Mouse (Mus musculus) urinary bladder, postnatal 4 days (tissue): ENCODE measurements around the gene Gm20388.
A peak's percentile ranks its signal among the peaks of the same experiment; 100 is the strongest.
"Not testable (repeated sequence)": the region's sequence is repeated elsewhere in the genome, so short reads cannot be mapped to it uniquely, and the experiment has no call there.

Experiments
- DNase-seq, 2 experiments: peaks; one replicate each; pipeline ENCODE4 v3.0.0; 2021 to 2022; ENCODE audit warnings: low spot score in 2 of 2

Gm20388 gene

GRCm38 (mm10) chr8:122301866-122302265, 2391.2 kb downstream of the Gm20388 start:
- no peak for DNase-seq

DNA sequence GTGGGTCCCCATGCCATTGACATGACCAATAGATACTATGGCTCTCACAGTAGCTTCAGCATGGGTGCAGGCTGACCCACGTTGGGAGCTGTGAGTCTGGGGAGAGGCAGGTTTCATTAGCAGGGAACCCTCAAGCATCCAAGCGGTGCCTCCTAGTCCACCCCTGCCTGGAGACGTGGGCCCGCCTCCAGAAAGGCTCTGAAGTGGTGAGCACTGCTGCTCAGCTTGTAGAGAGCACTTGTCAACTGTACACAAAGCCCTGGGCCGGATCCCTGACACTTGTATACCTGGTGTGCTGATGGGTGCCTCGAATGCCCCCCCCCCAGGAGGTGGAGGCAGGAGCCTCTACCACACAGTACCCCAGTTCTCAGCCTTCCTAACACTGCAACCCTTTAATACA, 2392.8 kb downstream of the Gm20388 start:
- DNase-seq, result no peak

- DNase-seq, result no peak
Observed at GRCm38 (mm10) chr8:122304058-122304457, 2393.4 kb downstream of the Gm20388 start.

DNA sequence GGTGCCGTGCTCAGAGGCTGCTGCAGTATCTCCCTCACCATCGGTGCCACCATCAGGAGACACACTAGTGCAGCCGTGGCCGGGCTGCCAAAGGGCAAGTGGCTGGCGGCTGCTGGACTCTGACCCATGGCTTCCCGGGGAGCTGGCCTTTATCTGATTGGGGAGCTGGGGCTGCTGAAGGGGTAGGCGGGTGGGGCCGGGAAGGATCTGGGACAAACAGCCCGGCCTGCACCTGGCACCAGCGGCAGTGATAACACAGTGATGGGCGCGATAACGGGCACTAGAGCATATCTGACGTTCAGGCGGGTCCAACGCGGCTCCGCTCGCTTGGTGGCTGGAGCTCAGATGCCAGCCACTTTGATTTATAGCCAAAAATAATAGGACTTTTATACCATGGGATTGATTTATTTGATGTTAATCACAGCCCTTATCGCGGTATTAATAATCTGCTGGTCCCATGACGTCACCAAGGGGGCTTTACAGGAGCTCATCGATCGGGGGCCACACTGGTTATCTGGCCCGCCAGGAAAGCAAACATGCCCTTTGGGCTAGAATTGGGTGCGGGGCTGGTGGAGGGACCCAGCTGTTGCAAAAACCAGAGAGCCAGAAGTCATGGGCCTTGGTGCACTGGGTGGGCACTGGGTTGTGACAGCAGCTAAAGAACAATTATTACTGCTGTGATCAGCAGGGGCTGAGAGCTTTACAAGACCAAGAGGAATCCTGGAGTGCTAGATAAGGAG, 2396.2 kb downstream of the Gm20388 start:
- no peak for DNase-seq

- DNase-seq, result no peak
Observed at GRCm38 (mm10) chr8:122307836-122308235, 2397.2 kb downstream of the Gm20388 start.

DNA sequence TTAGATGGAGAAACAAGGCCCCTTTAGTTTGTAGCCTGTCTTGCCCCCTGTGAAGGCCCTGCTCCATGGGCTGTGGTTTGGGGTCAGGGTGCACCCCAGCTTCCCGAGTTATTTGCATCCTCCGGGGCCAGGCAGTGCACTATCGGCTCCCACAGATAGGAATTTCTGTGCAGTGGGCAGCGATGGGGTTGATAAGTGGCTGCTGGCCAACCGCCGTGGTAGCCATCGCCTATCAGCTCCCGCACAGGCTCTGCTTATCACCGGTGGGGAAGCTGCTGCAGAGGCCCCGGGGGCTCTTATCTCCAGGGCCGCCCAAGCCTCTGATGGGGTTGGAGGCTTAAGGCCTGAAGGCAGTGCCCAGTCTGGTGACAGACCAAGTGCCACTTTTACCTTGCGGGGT, 2398.6 kb downstream of the Gm20388 start:
- no peak for DNase-seq

- DNase-seq, result no peak
Observed at GRCm38 (mm10) chr8:122311115-122311514, 2400.5 kb downstream of the Gm20388 start.

GRCm38 (mm10) chr8:122312553-122312952, 2401.9 kb downstream of the Gm20388 start:
- DNase-seq, result peak in 1 of 2 experiments; percentile 42

- DNase-seq, result no peak
Observed at GRCm38 (mm10) chr8:122313310-122313709, 2402.7 kb downstream of the Gm20388 start.

GRCm38 (mm10) chr8:122314899-122315496, 2404.4 kb downstream of the Gm20388 start:
- DNase-seq, result no peak

GRCm38 (mm10) chr8:122316402-122316801, 2405.8 kb downstream of the Gm20388 start:
- DNase-seq, result no peak

DNA sequence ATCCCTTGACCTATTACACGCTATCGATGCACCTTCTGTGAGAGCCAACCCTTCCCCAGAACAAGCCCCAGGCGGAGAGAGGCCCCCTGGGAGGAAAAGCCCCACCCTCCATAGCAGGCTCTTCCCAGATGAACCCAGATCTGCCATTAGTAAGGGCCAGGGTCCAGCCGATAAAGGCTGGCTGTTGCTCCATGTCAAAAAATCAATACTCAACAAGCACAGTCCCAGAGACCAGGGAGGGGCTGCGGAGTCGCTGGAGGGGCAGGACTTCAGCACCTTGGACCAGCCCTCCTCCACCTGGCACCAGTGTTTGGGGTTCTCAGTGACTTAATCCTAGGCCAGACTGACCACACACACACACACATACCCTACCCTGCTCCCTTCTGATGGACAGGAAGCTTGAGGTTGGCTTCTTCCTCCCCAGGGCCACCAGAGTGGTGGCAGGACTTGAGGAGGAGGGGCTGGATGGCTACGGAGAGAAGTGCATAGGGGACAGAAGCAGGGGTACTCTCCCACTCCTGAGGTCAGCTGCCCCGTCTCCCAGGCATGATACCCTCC, 2407.4 kb downstream of the Gm20388 start:
- DNase-seq, result no peak

DNA sequence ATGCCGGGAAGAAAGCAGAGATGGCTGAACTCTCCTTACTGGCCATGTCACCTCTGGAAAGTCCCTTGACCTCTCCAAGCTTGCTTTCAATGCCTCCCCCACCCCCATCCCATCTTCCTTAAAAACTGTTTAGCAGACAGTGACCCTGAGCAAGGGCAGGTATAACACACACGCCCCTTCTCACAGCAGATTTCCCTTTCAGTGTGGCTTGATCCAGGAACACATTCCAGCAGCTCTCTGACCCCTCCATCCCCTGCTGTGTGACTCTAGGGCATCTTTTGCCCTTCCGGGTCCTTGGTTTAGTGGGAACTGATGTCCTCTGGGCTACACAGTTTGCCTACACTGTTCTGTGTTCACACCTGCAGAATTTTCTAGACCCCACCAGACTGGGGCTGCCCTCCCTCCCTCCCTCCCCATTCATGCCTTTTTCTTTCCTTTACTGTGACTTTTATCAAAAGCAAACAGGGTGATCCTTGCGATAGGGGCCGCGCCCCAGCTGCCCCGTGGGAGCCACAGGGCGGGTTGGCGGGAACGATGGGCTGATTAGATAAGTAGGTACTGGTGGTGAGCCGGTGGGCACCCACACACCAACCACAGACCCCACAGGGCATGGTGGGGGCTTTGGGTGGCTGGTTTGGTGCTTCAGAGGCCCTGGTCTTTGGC, 2408.5 kb downstream of the Gm20388 start:
- DNase-seq, result no peak

DNA sequence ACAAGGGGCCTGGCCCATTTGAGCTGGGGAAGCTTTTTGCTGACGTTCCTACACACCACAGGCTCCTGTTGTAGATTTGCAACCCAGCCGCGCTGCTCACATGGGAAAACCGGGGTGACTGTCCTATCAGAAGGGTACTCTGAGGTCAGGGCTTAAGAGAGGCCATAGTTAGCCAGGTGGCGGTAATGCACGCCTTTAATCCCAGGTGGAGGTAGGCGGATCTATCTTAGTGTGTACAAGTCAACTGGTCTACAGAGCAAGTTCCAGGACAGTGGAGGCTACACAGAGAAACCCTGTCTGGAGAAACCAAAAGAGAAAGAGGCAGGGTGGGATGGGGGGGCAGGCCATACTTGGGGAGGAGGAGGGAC, 2409.1 kb downstream of the Gm20388 start:
- DNase-seq, result no peak

DNA sequence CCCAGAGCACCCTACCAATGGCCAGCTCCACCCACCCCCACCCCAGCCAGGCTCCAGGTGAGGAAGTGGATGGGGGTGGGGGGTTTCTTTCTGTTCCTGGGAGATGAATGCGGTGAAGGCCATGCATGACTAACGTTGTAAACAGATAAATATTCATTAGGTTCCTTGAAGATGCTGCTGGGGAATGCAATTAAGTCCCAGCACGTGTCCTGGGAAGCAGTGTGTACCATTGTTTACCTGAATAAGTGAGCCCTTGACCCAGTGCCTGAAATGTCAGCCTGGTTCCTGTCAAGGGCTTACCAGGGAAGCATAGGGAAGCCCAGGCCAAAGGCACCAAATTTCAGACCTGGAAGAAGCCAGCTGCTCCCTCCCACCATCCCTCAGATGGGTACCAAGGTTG, 2409.9 kb downstream of the Gm20388 start:
- no peak for DNase-seq

- no peak for DNase-seq
Observed at GRCm38 (mm10) chr8:122321455-122321921, 2410.8 kb downstream of the Gm20388 start.

DNA sequence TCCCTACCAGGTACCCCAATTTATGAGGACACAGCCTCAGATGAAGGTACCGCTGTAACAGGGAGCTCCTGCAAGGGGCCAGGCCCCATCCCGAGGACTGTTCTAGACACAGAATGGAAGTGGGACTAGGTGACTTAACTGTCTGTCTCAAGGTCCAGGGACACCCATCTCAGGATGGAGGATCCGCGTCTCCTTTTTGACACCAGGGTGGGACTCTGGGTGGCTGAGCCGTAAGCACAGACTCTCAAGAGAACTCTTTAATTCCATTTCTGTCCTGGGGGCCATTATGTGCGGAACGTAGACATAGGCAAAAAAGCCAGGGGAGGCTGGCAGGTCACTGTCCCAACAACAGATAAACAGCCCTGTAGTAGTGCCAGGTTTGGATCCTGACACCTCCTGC, 2411.5 kb downstream of the Gm20388 start:
- DNase-seq, result no peak

DNA sequence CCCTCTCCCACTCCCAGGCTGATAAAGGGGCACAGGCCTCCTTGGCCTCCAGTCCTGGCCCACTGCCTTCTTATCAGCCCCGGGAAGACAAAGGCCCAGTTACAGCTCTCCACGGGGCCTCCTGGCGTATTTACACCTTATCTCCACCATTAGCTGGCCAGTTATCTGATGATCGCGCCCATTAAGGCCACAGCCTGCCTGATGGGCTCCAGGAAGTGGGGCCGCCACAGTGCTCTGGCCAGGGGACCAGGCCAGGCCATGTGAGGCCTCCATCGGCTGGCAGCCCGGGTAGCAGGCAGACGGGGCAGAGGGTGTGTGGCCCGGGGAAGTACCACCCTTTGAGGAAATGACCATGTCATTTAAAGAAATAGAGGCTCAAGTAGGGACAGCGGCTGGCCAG, 2412.2 kb downstream of the Gm20388 start:
- no peak for DNase-seq

GRCm38 (mm10) chr8:122323951-122324402, 2413.3 kb downstream of the Gm20388 start:
- not testable (repeated sequence) for DNase-seq

- DNase-seq, result no peak
Observed at GRCm38 (mm10) chr8:122325196-122325595, 2414.6 kb downstream of the Gm20388 start.

DNA sequence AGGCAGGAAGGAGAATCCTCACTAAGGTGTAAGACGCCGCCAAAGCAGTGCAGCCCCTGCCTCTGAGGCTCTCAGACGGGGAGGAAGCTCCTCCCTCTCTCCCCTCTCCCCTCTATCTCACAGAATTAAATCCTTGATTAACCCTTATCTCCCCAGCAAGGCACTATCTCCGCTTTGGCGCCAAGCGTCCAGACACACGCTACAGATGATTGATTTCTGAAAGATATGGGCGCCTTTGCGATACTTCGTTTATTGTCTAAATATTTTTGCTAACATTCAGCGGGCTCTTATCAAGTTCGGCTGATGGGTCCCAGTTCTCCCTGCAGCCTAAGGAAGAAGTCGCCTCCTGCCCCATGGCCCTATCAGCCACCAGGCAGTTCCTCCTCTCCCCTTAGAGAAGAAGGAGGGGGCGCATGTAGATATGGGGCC, 2415.5 kb downstream of the Gm20388 start:
- no peak for DNase-seq

GRCm38 (mm10) chr8:122329072-122329471, 2418.4 kb downstream of the Gm20388 start:
- DNase-seq, result no peak
